In the genomic region with DNA sequence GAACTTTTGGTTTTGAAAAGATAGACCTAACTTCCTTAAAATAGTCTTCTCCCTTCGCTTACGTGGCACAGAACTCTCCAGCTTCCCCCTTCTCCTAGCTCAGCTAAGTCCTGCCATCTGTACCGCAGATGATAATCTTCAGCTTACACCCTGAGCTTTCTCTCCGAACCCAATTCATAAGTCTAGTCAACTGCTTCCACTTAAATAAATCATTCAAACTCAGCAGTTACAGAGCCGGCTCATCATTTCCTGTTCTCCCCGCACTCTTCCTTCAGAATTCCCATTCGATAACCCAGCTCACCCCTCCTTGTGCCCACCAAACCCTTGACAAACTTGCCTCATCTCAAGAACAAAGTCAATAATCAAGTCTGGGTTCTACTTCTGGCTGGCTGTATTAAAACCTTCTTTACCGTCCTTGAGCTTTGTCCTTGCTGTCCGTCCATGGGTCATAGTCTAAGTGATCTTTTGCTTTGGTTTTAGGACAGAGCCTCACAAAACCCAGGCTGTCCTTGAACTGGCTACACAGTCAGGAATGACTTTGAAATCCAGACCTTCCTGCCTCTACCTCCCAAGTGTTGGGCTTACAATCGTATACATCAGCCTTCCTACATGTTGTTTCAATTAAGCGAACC, we compare ENCODE assay signal across 8 mouse cellular contexts. TPM values are rescaled to one million over a fixed set of nuclear protein-coding genes. Genes with fewer than 3 reads are reported as not detected.
DNase-seq lines count a peak whose midpoint lies in the region; ATAC-seq and TF ChIP-seq lines count a peak whose summit lies in the region.

No protein-coding gene starts in this region.

- peak overlapping the region; percentile 65 for H3K4me2 ChIP-seq in embryonic facial prominence, embryonic 12.5 days (replicated peaks)
- H3K4me2 ChIP-seq in intestine, embryonic 15.5 days (replicated peaks), result peak overlapping the region; percentile 70
- H3K4me2 ChIP-seq in myocyte (ENCODE audit: low read depth), result peak overlapping the region; percentile 99

- intact Hi-C loops in left cerebral cortex, adult 2 months (cut with DNase I), result loop anchor here (1.0 kb wide), 1 partner anchor 23 kb away; a partner anchor contains a TSS
- intact Hi-C loops in left cerebral cortex, postnatal 25 days (cut with DNase I), result loop anchor here (10.0 kb wide), 1 partner anchor 179 kb away; a partner anchor contains a TSS

- peaks cover 11% of the 10 kb centered on the region for H3K36me3 ChIP-seq in embryonic facial prominence, embryonic 12.5 days
- peaks cover 9% of the 10 kb centered on the region; the same call in 1 of the 2 replicates for H3K36me3 ChIP-seq in intestine, embryonic 15.5 days
- H3K36me3 ChIP-seq in myocyte (ENCODE audit: control insufficient read depth, insufficient read depth), result no peaks in the 10 kb centered on the region

- peaks cover 12% of the 10 kb centered on the region for H3K4me1 ChIP-seq in embryonic facial prominence, embryonic 12.5 days
- H3K4me1 ChIP-seq in intestine, embryonic 15.5 days (replicated peaks), result 0 out of 2 replicates have a peak, but pooled peaks cover 7% of the 10 kb centered on the region

- H3K79me2 ChIP-seq in myocyte (ENCODE audit: control insufficient read depth, insufficient read depth), result peaks cover 16% of the 10 kb centered on the region

- no peak for ATAC-seq in embryonic facial prominence, embryonic 12.5 days (ENCODE audit: insufficient number of reproducible peaks, insufficient read depth, low FRiP score, low TSS enrichment)
- ATAC-seq in intestine, embryonic 15.5 days, result peak; percentile 21

- H3K27me3 ChIP-seq in embryonic facial prominence, embryonic 12.5 days, result no peaks in the 10 kb centered on the region
- H3K27me3 ChIP-seq in intestine, embryonic 15.5 days (replicated peaks), result no peaks in the 10 kb centered on the region
- no peaks in the 10 kb centered on the region for H3K27me3 ChIP-seq in myocyte (ENCODE audit: control insufficient read depth, insufficient read depth, insufficient read length)

- 64% methylated on average over 11 of the region's 11 CpGs for WGBS in embryonic facial prominence, embryonic 12.5 days
- WGBS in intestine, embryonic 15.5 days, result 61% methylated on average over 11 of the region's 11 CpGs

- no peak for TF ChIP-seq POLR2A in myocyte (IDR thresholded peaks at IDR 0.05; ENCODE audit: insufficient read length, low read depth)

- peak overlapping the region; percentile 64 for H3K9ac ChIP-seq in embryonic facial prominence, embryonic 12.5 days
- H3K9ac ChIP-seq in intestine, embryonic 15.5 days, result peak overlapping the region; percentile 51

- peak overlapping the region; percentile 83 for H3K4me3 ChIP-seq in left cerebral cortex, adult 2 months
- peak overlapping the region; percentile 63 for H3K4me3 ChIP-seq in embryonic facial prominence, embryonic 12.5 days
- peak overlapping the region; percentile 54 for H3K4me3 ChIP-seq in intestine, embryonic 15.5 days (replicated peaks)
- H3K4me3 ChIP-seq in myocyte, result peak overlapping the region; percentile 71

- TF ChIP-seq CTCF in left cerebral cortex, adult 2 months (IDR thresholded peaks at IDR 0.05), result no peak

- no peak for DNase-seq in left cerebral cortex, adult 2 months (ENCODE audit: extremely low spot score in 1 of 2, low spot score in 2 of 2)
- DNase-seq in left cerebral cortex, postnatal 25 days (ENCODE audit: low spot score in 2 of 2), result no peak
- DNase-seq in right cerebral cortex, postnatal 4 days, result no peak
- no peak for DNase-seq in thymus, postnatal 4 days
- no peak for DNase-seq in gastrocnemius, adult 8-10 months (ENCODE audit: low spot score in 2 of 2)

- H3K9me3 ChIP-seq in embryonic facial prominence, embryonic 12.5 days, result peaks cover 4% of the 10 kb centered on the region
- no peaks in the 10 kb centered on the region for H3K9me3 ChIP-seq in intestine, embryonic 15.5 days

- no peak overlapping the region for H3ac ChIP-seq in myocyte (ENCODE audit: control insufficient read depth, insufficient read length)

- peak overlapping the region; percentile 78 for H3K27ac ChIP-seq in left cerebral cortex, adult 2 months
- no peak overlapping the region for H3K27ac ChIP-seq in embryonic facial prominence, embryonic 12.5 days
- no peak overlapping the region for H3K27ac ChIP-seq in intestine, embryonic 15.5 days

TF ChIP-seq in myocyte, 11 proteins besides CTCF, POLR2A, EP300 and RAD21:
- TF ChIP-seq MYOG (IDR thresholded peaks at IDR 0.05; ENCODE audit: control insufficient read depth in 1 of 3, insufficient read depth in 1 of 3, insufficient read length in 2 of 3, low read depth in 2 of 3) (no peak), E2F4 (IDR thresholded peaks at IDR 0.05; ENCODE audit: insufficient read depth) (no peak), MYOD1 (IDR thresholded peaks at IDR 0.05; ENCODE audit: control insufficient read depth in 1 of 3, insufficient read length in 2 of 3, low read depth in 2 of 3) (no peak), USF1 (IDR thresholded peaks at IDR 0.05; ENCODE audit: low read depth) (no peak), TCF12 (IDR thresholded peaks at IDR 0.05; ENCODE audit: insufficient read depth, poor library complexity, severe bottlenecking) (no peak), POLR2AphosphoS2 (IDR thresholded peaks at IDR 0.05; ENCODE audit: insufficient read length, low read depth) (no peak), SRF (IDR thresholded peaks at IDR 0.05; ENCODE audit: control insufficient read depth, insufficient read length, low read depth) (no peak), MAX (IDR thresholded peaks at IDR 0.05; ENCODE audit: low read depth) (no peak), REST (IDR thresholded peaks at IDR 0.05; ENCODE audit: insufficient read depth, insufficient read length) (no peak), CEBPB (IDR thresholded peaks at IDR 0.05; ENCODE audit: insufficient read depth, poor library complexity, severe bottlenecking) (no peak), TCF3 (IDR thresholded peaks at IDR 0.05; ENCODE audit: insufficient read length, low read depth) (no peak)

RNA-seq across cellular contexts. Expression of a gene that starts 0.6 kb away (rescaled TPM):
- 10 to 100 TPM; 50.9 to 54.2 TPM for total RNA-seq in left cerebral cortex, adult 2 months (2021)
- 10 to 100 TPM; 50.8 to 57.1 TPM for total RNA-seq in left cerebral cortex, postnatal 25 days (2021)
- 75.2 and 76.5 TPM in 2 replicates for polyA plus RNA-seq in embryonic facial prominence, embryonic 12.5 days (2016; fragmentation: Nextera tagmentation; extraction: Ambion mirVana)
- 87.1 and 88.5 TPM in 2 replicates for polyA plus RNA-seq in intestine, embryonic 15.5 days (2015; fragmentation: Nextera tagmentation; extraction: Ambion mirVana)
- polyA plus RNA-seq in myocyte (2012; fragmentation: generic; extraction: Trizol), result 17.9 TPM
- 10 to 100 TPM; 37.2 to 41.5 (median 39.0) TPM for total RNA-seq in gastrocnemius, adult 8-10 months (2022)

RNA-seq across cellular contexts. Expression of a gene that starts 0.9 kb away (rescaled TPM):
- total RNA-seq in left cerebral cortex, adult 2 months (2021), result 1 to 10 TPM; 1.7 to 2.9 TPM
- 1 to 10 TPM; 1.7 to 2.7 TPM for total RNA-seq in left cerebral cortex, postnatal 25 days (2021)
- 4.5 and 5.4 TPM in 2 replicates for polyA plus RNA-seq in embryonic facial prominence, embryonic 12.5 days (2016; fragmentation: Nextera tagmentation; extraction: Ambion mirVana)
- polyA plus RNA-seq in intestine, embryonic 15.5 days (2015; fragmentation: Nextera tagmentation; extraction: Ambion mirVana), result 2.7 and 2.9 TPM in 2 replicates
- polyA plus RNA-seq in myocyte (2012; fragmentation: generic; extraction: Trizol), result 0.26 TPM
- total RNA-seq in gastrocnemius, adult 8-10 months (2022), result under 1 TPM; 0.27 to 0.62 (median 0.37) TPM

RNA-seq across cellular contexts. Expression of a gene that starts 23.1 kb away (rescaled TPM):
- under 1 TPM; 0.11 to 0.58 TPM for total RNA-seq in left cerebral cortex, adult 2 months (2021)
- total RNA-seq in left cerebral cortex, postnatal 25 days (2021), result under 1 TPM; 0.30 to 0.78 TPM
- polyA plus RNA-seq in embryonic facial prominence, embryonic 12.5 days (2016; fragmentation: Nextera tagmentation; extraction: Ambion mirVana), result 0.29 and 0.31 TPM in 2 replicates
- 0.53 and 0.54 TPM in 2 replicates for polyA plus RNA-seq in intestine, embryonic 15.5 days (2015; fragmentation: Nextera tagmentation; extraction: Ambion mirVana)
- polyA plus RNA-seq in myocyte (2012; fragmentation: generic; extraction: Trizol), result 0.08 TPM
- total RNA-seq in gastrocnemius, adult 8-10 months (2022), result 1 to 10 TPM; 2.0 to 3.1 (median 2.7) TPM

RNA-seq across cellular contexts. Expression of a gene that starts 29.6 kb away (rescaled TPM):
- total RNA-seq in left cerebral cortex, adult 2 months (2021), result 1 to 10 TPM; 7.1 to 8.2 TPM
- 10 to 100 TPM in 1 of 2 experiments, 1 to 10 TPM in 1; 9.2 to 14.3 TPM for total RNA-seq in left cerebral cortex, postnatal 25 days (2021)
- polyA plus RNA-seq in embryonic facial prominence, embryonic 12.5 days (2016; fragmentation: Nextera tagmentation; extraction: Ambion mirVana), result 19.4 and 20.0 TPM in 2 replicates
- 37.7 and 42.0 TPM in 2 replicates for polyA plus RNA-seq in intestine, embryonic 15.5 days (2015; fragmentation: Nextera tagmentation; extraction: Ambion mirVana)
- 5.5 TPM for polyA plus RNA-seq in myocyte (2012; fragmentation: generic; extraction: Trizol)
- 1 to 10 TPM; 2.2 to 3.5 (median 2.7) TPM for total RNA-seq in gastrocnemius, adult 8-10 months (2022)

RNA-seq across cellular contexts. Expression of a gene that starts 41.5 kb away (rescaled TPM):
- 1 to 10 TPM in 1 of 2 experiments, under 1 TPM in 1; 0.84 to 1.3 TPM for total RNA-seq in left cerebral cortex, adult 2 months (2021)
- total RNA-seq in left cerebral cortex, postnatal 25 days (2021), result 1 to 10 TPM; 1.3 to 1.4 TPM
- 0.14 and 0.19 TPM in 2 replicates for polyA plus RNA-seq in embryonic facial prominence, embryonic 12.5 days (2016; fragmentation: Nextera tagmentation; extraction: Ambion mirVana)
- not detected in 2 replicates for polyA plus RNA-seq in intestine, embryonic 15.5 days (2015; fragmentation: Nextera tagmentation; extraction: Ambion mirVana)
- not detected for polyA plus RNA-seq in myocyte (2012; fragmentation: generic; extraction: Trizol)
- not detected for total RNA-seq in gastrocnemius, adult 8-10 months (2022)
